Mouse (Mus musculus): Measurements from ENCODE around the gene Aldh1a3. TPM values are rescaled to one million over a fixed set of nuclear protein-coding genes. Genes with fewer than 3 reads are reported as not detected.

Aldh1a3 gene
- total RNA-seq, 2 experiments from 2014 or later: 0.88 to 1.6 TPM

- no peak for DNase-seq
Observed at GRCm38 (mm10) chr7:66369071-66369933, 58.0 kb downstream of the Aldh1a3 start.

DNA sequence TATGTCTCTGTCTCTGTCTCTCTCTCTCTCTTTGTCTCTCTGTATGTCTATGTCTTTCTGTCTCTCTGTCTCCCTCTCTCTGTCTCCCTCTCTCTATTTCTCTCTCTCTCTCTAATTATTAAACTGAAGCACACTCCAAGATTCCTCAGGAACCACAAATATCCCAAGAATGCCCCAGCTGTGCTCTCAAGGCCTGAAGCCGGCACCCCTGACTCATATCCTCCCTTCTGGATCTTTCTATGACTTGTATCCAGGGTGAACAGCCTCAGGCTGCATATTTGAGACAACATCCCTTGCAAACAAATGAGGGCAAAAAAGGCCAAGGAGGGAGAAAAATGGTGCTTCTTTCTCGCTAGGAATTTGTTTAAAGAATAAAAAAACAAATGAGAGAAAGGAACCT lies 61.4 kb downstream of the Aldh1a3 start, which contains the start of gene Gm10974:
Gm10974 (plus strand) TSS at position 2 of the 400 bp plus-strand sequence.
- DNase-seq: no peak

DNA sequence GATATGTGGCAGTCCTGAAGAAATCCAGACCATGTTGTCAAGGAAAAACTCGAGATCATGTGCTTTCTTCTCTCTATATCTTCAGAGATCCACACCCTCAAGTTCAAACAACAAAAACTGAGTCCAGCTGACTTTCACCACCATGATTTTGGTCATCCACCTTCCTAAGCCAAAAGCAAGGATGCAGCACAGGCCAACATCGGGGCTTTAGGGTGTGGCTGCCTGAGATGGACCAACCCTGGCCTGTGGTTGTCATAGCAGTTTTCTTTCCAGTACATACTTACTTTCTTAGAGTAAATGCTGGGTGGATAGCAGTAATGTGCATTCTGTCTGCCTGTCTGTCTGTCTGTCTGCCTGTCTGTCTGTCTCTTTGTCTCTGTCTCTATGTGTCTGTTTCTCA lies 61.9 kb downstream of the Aldh1a3 start:
- DNase-seq: no peak

- no peak for DNase-seq
Observed at GRCm38 (mm10) chr7:66364491-66364890, 62.8 kb downstream of the Aldh1a3 start.

GRCm38 (mm10) chr7:66359044-66359443 lies 68.3 kb downstream of the Aldh1a3 start:
- DNase-seq: no peak

DNA sequence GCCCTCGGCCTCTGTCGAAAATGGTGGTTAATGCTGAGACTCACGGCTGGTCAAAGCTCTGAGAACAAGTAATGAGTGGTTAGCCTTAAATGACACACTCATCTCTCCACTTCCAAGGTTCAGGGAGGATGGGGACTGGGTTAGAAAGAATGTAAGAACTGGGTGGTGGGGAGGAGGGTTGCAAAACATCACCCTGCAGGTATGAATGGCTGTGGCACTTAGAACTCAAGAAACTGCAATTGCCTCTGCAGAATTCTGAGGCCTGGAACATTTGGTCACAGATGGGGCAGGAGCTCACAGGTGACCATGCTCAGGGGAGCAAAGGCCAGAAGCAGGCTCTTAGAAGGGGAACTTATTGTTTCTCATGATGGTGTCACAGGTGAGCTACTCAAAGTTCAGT lies 68.9 kb downstream of the Aldh1a3 start:
- no peak for DNase-seq

DNA sequence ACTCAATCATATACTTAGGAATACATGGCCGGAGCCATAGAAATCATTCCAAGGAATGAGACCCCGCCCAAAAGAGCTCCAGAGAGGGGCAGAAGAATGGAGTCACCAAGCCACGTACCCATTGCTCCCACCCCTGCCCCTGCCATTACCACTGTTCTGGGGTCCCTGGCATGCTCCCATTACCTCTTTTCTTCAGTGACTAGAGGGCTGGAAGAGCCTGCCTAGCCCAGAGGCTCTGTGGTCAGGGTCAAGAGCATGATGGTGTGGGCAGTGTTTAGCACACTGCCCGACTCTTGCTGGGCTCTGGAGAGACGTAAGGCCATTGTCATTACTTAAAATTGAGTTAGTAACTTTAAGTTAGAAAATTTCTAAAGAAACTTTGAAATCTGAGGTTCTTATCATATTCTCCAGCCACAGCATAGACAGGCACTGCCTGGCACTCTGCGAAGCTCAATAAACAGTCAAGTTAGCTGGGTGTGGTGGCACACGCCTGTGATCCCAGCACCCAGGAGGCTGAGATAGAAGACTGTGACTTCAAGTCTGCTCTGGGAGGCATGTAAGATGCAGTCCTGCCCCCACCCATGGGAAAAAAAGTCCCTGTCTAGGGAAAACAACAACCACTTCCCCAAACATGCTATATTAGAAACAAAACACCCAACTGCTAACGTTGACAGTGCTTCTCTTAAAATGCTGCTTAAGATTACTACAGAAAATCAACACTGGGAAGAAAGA lies 71.4 kb downstream of the Aldh1a3 start:
- DNase-seq: no peak

GRCm38 (mm10) chr7:66354911-66355310 lies 72.4 kb downstream of the Aldh1a3 start:
- no peak for DNase-seq

DNA sequence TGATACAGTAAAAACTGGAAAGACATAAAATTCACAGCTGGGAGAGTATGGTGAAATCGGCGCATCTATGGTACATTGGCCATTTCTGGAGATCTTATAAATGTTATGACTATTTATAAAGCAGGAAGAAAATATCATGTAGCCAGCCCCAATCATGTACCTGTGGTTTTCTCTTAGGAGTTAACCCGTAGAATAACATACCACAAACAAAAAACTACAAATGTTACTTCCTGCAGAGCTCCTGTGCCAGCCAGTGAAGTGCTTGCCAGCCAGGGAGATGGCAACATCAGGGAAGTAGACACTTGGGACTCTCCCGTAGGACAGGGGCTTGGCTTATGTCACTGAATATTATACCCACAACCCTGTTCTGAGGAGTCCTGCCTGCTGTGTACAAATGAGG lies 76.2 kb downstream of the Aldh1a3 start:
- DNase-seq: no peak

DNA sequence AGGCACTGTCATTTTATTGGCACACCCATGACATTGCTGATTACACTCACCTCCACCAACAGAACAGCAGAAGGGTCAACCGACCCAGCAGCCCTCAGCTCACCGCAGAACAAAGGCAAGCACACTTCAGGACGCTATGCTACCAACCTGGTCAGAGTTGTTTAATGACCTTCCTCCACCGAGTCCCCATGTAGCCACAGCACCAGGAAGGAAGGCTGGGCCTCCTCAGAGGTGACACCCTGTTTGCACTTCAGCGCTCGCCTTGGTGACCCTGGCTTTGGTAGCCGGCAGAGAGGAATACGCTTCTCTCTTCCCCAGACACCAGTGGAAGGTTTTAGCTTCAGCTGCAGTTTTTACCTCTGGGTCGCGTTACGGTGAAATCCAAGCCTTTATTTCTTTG lies 77.6 kb downstream of the Aldh1a3 start:
- no peak for DNase-seq

DNA sequence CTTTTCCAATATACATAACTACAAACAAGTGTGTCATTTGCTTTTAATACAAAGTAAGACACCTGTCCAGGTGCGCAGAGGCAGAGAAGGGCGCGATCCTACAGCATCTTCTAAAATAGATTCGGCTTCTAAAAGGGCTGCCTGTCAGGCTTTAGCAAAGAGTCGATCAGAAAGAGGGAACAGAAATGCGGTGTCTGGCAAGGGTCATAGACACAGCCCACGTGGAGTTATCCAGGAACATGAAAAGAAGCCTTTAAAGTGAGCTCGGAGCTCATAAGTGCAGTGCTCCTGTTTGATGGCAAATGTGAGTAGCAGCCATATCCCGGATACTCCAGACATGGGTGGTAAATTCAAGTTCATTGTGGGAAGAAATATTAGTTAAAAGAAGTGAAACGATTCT lies 78.7 kb downstream of the Aldh1a3 start:
- DNase-seq: no peak

DNA sequence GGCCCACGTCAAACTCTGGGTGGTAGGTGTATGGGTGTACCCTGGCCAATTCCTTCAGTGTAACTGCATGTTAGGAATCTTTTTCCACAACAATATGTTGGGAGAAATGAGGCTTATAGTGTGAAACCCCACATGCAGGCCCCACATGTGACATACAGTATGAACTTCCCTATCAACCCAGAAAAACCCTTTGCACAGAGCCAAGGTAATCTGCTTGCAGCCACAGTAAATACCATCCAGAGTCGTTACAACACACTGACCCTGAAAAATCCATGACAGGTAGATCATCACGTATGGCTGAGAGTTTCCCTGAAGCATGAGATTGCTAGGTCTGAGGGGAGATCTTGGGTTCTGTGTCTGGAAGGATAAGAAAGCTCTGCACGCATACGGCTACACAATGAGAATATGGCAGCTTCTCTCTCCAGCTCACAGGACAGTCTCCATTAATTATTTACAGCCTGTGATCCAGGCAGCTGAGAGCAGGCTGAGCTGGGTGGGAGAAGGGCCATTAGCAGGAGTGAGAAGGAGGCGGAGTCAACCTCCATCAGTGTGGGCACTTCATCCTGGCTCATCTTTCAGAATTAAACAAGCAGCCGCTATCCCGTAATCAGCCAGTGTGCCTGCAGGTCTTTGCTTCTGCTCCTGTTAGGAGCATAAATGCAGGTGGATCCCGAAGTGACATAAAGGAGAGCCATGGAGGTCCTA lies 80.2 kb downstream of the Aldh1a3 start:
- no peak for DNase-seq

DNA sequence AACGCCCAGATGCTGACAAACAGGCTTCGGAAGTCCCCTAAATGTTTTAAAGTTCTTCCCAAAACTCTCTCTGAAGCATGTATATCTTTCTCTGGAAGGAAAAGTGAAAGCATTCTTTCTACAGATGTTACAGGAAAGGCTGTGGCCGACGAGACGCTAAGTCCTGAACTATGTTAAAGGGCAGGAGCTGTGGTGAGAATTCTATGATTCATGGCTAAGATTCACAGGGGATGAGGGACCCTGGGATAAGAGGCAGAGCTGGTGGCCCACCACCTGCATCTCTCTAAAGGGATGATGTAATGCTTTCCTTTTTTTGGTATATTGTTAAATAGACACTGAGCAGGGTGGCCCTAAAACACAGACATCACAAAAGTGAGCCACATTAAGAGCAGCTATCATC lies 84.0 kb downstream of the Aldh1a3 start:
- DNase-seq: no peak

GRCm38 (mm10) chr7:66342831-66343230 lies 84.5 kb downstream of the Aldh1a3 start:
- no peak for DNase-seq

- peak in 1 of 2 experiments; percentile 17 for DNase-seq
Observed at GRCm38 (mm10) chr7:66342323-66342722, 85.0 kb downstream of the Aldh1a3 start.

Small RNA genes within 50 kb of the gene (microRNA-seq; reads per million reads assigned to microRNA genes)
- 0 reads per million in 2 experiments for gene Mir7057

Other genes with a start within 250 kb of the Aldh1a3 start
- gene Gm10974, start 61.6 kb downstream of the Aldh1a3 start, total RNA-seq (2021): not detected
- gene Lrrk1, start 39.2 kb downstream of the Aldh1a3 start, total RNA-seq (2021): 1 to 10 TPM; 2.3 to 3.4 TPM

Data from layer of hippocampus, postnatal 36 days (tissue).